Mouse (Mus musculus) left cerebral cortex, adult 11 months (tissue): ENCODE measurements at regions not wholly inside any gene's neighbourhood (a gene's known extent, or its start where the extent isn't known, plus 50 kb on each side); places are given as distances from the start of the nearest gene placed in this dataset.

Source experiments
- DNase-seq: peaks from one replicate; pipeline ENCODE4 v3.0.0; 2022; ENCODE audit warnings: low spot score

DNA sequence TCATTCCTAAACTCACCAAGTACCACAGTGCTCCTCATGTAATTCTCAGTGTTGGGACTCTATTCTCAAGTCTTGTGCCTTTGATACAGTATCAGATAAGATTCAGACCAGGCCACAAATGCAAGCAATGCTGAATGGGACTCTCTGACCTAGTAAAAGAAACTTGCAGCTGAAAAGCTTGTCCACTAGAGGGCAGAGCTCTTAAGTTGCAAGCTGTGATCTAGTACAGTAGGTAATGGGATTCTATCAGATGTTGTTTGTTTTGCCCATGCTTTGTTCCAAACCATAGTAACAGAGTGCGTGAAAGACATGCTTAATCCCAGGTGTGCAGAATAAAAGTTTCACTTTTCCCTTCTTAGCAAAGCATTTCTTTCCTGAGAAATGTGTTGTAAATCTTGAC, 383.2 kb upstream of the Chrm2 start:
- DNase-seq, result peak; percentile 7

DNA sequence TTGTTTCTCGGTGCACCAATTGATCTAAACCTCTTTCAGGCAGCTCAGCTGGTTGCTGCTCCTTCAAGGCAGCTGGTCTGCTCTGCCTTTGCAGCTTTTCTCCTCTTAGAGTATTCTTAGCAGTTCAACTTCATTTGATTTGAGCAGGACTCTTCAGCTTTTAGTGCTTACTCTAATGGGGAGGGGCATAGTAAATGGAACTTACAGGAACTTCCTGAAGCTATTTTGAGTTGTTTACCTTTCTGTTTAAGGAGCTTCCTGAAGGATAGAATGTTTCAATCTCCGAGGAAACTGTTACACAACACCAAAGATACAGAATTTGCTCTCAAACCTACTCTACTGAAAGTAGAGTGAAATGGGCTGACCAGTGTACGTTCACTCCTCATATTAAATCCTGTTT, 385.8 kb upstream of the Chrm2 start:
- no peak for DNase-seq

DNA sequence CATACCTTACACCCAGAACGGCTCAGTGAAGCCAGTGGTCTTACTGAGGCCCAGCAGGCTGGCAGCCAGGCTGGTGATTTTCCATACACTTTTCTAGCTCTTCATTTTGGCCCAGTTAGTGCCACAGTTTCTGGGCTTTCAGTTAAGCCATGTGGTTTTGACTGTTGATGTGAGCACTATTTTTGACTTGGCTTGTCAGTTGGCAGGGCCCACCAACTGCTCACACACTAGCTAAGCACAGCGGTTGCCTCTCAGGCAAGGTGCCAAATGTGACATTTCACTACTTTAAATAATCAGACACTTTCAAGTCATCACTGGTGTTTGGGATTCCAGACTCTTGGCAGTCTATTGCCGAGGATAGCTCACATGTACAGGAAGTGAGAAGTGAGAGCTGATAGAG, 399.0 kb upstream of the Chrm2 start:
- peak; percentile 53 for DNase-seq

DNA sequence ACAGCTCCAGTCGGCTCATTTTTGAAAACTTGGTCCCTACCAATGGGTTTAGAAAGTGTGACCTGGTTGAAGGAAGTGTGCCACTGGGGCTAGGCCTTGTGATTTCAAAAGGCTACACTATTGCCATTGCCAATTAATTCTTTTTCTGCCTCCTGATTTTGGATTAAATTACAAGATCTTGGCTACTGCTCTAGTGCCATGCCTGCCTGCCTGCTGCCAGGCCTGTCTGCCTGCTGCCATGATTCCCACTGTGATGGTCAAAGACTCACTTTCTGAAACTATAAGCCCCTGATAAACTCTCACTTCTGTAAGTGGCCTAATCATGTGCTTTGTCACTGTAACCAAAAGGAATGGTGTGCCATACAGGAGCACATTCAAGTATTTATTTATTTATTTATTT, 400.4 kb upstream of the Mtpn start:
- DNase-seq, result no peak

DNA sequence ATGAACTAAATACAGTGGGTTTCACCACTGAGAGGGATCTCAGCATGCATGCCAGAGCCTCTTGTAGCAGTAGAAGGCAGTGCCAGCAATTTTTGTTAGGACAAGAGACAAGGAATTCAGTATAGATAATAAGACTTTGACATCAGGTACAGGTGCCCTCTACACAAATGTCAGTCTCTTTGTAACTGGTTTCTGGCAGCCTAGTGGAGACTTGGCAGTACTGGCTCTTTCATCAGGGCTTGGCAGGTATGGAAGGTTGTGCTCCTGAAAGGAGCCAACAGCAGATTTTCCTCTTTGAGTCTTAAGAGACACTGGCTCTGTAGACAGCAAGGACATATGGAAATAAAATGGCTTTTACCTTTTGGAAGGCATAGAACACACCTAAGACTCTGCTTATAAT, 384.5 kb upstream of the Mtpn start:
- DNase-seq, result no peak

DNA sequence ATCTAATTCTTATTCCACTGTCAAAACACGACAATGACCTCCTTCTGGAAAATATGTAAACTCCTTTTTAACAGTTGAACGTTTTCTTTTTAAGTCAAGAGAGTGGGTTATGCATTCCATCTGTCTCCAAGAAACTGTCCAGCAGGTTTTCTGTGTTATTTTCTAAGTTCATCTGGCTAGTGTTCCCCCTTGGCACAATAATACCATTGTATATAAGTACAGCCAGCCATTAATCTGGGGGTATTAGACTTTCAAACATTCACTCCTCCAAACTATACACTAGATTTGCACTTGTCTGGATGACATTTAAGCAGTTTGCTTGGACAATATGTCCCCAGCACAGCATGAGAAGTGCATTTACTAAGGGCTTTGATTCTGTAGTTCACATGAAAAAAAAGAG, 358.3 kb upstream of the Mtpn start:
- DNase-seq, result no peak

DNA sequence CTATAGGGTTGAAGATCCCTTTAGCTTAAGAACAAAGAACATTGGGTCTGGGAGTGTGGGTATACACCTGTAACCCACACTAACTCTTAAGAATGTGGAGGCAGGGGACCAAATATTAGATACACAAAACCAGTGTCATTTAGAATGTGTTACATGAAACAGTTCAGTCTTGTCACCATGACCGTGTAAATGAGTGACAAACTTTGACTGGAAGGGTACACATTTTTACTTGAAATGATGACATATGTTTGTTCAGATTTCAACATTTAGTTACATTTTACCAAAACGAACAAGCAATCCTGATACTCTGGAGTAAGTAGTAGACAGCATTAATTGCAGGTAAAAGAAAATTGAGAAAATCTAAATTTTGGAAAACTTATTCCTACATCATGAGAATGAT, 356.0 kb upstream of the Mtpn start:
- no peak for DNase-seq

DNA sequence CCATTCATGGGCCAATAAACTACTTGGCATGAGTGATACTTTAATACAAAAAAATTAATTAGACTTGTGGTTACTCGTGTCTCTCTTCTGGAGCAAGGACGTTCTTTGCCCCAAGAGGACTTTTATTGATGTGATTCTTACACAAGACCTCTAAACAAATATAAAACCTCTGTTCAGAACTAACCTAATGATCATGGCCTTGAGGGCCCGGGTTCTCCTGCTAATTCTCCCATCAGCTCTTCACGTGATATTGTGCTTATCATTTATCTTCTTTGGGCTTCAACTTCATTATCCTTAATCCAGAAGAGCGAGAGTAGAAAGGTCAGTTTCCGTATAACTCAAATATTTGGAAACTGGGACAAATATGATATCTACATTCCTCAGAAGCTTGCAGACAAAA, 335.0 kb upstream of the Mtpn start:
- no peak for DNase-seq

DNA sequence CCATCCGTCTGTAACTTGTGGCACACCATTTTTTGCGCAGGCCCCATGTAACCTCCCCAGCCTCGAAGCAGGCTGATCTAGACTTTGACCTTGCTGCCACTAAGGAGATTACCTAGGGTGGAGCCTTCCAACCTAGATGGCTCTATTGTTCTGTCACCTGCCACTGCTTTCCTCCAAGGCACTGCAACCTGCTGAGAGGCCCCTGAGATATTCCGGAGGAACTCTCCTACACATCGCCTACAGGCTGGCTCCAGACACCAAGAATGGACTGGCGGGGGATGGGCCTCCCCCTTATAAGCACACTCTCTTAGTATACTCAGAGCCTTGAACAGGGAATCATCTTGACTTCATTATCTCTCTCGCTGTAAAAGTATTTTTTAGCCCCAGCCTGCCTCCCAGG, 331.7 kb upstream of the Mtpn start:
- DNase-seq, result no peak

DNA sequence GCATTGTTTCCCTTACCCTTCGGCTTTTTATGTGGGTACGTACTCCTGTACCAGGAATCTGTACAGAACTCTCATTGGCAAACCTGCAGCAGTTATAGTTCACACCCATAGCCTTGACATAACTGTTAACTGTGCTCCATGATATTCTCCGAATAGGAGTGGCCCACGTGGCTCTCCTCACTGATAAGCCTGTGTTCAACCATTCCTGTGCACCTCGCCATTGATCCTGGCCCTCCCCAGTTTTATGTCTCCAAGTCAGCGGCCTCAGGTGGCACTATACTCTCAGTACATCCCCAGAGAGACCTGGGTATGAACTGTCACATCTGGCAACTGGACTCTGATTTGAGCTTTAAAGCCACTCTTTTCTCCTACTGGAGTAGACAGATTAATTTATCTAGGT, 324.5 kb upstream of the Mtpn start:
- no peak for DNase-seq

DNA sequence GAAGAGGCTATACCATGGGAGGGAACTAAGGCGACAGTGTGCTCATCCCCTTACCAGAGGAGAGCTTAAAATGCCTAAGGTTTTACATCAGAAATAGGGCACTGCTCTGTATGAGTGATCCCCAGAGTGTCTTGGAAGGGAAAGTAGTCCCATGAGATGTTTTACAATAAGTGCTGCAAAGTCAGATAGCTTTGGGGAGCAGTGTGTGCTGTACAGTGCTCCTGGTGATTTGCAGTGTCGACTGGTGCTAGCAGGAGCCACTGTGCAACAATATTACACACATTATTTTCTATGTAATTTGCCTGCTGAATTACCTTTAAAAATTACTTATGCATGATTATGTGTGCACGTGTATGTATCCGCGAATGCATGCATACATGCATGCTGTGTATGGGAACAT, 314.3 kb upstream of the Mtpn start:
- no peak for DNase-seq

DNA sequence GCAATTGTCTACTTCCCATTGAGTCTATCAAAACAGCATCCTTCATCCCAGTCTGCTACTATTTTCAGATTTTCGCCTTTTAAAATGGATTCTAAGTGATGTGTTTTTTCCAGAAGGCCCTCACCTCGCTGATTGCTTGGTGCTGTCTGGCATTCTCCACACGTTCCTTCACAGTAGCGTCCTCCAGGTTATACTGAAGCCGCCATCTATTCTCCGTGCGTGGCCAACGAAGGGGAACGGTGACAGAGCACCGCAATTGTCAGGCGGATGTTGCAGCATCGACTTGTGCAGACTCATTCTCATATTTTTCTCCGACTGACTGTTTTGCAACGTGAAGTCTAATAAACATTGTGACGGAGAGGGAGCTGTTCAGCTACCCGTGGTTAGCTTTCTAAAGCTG, 277.0 kb upstream of the Mtpn start:
- DNase-seq, result no peak

DNA sequence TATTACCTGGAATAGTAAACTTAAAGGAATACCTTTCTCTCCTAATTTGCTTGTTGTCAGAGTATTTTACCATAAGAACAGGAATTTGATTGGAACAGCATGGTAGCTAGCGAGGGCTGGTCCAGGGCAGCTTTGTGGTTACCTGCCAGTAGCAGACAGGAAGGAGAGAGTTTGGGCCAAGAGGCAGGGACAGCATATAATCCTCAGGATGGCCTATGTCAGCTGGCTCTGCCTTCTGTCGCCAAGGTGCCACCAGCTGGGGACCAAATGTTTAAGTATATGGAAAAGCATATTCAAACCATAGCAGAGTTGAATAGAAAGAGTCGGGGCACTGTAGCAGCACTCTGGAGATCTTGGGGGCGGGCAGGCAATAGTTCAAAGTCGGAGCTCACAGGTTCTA, 274.8 kb upstream of the Mtpn start:
- no peak for DNase-seq

DNA sequence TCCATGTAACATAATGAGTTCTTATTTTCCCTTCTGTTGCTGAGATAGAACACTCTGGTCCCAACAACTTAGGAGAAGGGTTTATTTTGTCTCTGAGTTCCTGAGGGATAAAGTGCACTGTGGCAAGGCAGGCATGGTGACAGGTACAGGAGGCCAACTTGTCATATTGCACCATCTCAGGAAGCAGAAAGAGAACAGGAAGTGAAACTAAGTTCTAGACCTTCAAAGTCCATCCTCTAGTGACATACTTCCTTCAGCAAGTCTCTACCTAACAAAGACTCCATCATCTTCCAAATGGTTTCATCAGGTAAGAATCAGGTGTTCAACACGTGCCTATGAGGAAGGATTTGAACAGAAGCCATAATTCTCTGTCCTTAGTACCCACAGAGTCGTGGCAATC, 266.1 kb upstream of the Mtpn start:
- DNase-seq, result no peak

DNA sequence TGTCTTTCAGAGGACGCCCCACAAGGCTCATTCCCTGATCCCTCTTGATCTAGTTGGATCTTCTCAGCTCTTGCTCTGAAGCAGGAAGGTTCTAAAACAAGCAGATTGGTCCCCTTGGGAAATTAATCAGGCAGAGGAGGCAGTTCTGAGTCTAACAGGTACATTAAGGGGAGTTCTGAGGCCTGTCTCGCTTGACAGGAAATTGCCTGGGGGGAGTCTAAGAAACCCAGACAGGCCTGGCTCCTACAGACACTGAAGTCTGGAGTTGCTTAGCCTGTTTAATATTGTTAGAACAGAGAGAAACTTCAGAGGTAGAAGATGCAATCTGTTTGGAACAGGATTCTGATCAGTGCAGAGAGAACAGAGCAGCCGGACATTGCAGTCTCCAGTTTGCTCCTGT, 264.4 kb upstream of the Mtpn start:
- no peak for DNase-seq

DNA sequence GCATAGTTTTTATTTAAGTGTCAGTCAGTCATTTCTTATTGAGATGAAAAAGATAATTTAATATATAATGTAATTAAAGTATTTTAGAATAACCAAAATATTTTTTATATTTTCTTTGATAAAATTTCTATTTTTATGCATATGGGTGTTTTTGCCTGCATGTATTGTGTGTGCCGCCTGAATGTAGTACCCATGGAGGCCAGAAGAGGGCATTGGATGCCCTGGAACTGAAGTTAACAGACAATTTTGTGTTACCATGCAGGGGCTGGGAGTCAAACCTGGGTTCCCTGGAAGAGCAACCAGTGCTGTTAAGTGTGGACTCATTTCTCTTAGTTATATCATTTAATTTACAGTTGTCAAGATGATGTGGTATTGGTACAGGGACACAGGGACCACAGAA, 240.0 kb upstream of the Mtpn start:
- DNase-seq, result no peak

DNA sequence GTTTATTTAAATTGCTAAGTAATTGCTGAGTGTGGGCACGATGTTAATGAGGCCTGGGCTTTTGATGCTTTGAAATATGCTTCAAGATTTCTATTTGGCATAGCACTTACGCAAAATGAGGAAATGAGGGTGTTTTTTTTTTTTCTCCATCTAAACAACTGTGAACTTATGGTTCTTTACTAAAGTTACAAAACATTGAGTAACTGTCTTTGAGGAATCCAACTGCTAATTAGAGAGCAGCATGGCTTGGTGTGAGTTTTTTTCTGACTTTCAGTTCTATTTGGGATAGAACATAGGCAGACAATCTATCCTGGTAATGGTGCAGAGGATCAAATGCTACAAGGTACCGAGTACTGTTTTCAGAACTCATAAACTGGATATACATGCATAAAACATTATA, 231.2 kb upstream of the Mtpn start:
- DNase-seq, result no peak

DNA sequence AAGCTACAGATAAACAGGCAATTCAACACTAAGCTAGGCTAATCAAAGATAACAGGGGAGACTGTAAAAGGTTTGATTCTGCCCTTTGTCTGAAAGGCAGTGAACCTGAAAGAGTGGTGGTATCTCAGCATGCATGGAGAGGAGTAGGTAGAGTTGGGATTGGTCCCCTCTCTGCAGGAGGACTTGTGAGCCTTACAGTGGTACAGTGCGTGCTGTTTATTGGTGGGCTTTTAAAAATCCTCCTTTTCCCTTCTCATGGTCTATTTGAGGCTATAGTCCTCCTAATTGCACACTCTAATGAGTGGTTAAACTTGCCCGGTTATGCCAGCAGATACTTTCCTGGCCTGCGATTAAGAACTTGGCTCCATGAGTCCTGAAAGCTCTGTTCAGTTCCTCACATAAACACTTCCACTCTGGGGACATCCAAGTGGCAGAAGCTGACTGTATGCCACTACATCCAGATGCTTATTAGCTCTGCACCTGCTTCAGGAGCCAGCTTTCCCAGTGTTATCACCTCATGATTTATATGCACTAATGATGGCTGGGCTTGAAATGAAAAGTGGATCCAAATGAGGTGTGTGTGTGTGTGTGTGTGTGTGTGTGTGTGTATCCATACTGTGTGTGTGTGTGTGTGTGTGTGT, 220.0 kb upstream of the Mtpn start:
- DNase-seq, result no peak

DNA sequence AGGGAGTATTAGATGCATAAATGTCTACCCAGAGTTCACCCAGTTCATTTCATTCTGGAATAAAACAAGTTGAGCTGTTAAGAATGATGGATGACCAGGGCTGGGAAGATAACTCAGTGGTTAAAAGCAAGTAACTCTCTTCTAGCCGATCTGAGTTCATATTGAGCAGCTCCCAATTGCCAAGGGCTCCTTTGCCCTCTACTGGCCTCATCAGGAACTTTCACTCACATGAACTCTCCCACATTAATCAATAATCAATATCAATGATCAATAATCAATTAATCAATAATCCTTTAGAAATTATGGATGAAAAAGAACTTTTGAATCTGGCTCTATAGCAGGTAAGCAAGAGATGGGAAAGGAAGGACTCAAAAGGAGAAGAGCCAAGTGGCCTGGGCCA, 206.3 kb upstream of the Mtpn start:
- DNase-seq, result no peak

DNA sequence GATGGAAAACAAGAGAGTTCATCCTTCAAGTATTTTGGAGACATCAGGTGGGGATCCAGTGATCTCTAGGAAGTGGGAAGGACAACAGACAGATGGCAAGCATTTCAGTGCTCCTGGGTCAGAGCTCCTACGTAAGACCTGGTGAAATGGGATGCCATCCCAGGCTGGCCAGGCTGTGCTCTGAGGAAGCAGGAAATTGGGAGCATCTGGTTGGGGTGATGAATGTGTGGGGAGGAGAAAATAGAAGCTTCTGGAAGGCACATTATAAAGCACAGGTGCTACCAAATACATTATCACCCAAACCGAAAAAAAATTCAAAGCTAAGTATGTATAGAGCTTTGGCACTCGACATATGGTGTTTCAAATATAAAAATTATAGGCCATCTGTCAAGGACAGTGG, 165.9 kb upstream of the Mtpn start:
- peak; percentile 7 for DNase-seq

DNA sequence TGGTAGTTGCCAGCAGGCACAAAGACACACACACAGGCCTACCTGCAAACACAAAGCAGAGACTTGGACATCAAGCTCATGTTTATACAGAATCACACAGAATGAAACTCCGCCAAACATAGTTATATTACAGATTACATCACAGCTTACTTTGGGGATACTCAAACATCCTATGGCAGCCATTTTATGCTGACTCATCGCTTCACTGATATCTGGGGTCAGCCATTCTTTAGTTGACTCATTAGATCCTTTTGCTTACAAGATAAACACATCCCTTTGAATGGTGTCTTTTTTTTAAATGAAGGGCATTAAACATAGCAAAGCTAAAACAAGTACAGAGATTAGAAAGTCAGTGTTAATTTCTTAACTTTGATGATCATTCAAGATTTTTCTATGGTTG, 127.4 kb upstream of the Mtpn start:
- DNase-seq, result no peak

DNA sequence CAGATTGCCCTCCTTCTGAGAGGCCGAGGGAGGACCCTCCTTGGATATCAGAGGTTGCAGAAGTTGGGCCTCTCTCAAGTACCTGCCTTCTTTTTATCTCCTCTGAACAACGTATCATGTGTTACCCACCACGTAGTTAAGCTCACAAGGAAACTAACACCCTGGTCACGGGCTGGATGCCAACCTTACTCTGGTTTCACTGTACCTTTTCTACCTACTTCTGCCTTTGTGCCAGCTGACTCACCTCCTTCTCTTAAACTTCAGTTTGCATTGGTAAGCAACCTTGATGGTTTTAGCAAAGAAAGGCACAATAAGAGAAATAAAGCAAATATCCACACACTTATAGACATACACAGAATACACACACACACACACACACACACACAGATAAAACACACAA, 111.7 kb upstream of the Mtpn start:
- DNase-seq, result no peak

DNA sequence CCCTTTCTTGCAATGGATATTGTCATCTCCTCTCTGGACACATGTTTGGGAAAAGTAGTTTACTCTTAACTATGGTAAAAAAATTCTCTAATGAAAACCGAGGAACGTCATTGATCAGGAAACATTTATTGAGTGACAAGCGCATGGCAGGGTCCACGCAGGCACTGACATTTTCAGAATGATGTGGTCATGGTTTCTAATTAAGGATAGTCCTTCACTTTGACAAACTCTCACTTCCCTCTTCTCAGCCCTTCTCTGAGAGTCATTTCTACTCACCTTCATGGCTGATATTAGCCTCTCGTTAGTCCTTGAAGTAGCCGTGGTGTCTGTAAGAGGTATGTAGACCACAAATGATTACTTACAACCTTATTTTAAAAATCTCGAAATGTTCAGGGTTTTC, 105.5 kb upstream of the Mtpn start:
- DNase-seq, result no peak

DNA sequence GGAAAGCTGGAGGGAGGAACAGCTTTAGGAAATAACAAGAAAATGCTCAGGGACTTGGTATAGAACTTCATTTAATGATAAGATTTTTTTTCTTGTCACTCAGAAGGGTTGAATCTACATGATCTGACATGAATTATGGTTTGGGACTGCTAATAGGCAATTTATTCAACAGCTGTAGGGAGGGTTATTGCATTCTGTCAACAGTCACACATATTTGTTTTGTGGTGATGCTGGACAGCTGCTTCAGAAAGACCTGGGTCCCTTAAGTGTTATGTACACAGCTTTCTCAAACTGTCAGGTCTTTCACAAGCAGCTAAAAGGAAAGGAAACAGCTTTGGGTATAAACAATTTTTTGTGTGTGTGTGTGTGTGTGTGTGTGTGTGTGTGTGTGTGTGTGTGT, 101.0 kb upstream of the Mtpn start:
- DNase-seq, result no peak

DNA sequence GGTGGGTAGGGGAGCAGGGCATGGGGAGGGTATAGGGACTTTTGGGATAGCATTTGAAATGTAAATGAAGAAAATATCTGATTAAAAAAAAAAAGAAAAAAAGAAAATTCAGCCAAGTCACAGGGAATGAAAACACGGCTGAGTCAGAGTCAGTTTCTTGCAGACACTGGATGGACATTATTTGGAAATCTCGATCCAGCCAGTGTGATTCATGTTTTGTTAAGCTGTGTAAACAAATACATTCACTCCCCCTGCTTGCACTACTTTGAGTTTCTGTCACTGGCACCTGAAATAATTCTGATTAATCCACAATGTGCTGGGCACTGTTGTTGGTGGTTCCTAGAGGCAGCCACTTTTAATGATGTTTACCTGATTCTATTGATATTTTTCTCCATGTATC, 68.6 kb upstream of the Mtpn start:
- no peak for DNase-seq
